Mouse (Mus musculus): Measurements from ENCODE around the gene Rexo1. TPM values are rescaled to one million over a fixed set of nuclear protein-coding genes. Genes with fewer than 3 reads are reported as not detected.

Rexo1 gene
- polyA plus RNA-seq, 1 experiment from 2014 or later: 21.5 TPM

DNA sequence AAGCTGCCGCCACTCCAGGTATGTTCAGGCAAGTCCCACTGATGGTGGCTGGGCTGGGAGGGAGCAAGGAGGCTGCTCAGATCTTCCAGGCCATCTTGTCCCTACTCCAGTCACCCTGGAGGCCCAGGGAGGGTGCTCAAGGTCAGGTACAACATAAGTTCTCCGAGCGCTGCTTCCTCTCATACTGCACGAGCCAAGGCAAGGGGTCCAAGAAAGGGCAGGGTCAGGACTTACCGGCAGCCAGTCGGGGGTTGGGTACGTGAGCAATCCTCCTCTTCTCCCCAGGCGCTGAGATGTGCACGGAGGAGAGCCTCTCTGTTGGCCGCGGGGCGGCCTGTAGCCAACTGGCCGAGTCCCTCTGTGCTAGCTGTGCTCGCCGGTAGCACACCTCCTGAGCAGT, 13.8 kb downstream of the Rexo1 start:
- Histone ChIP-seq H3K36me3 (ENCODE audit: control insufficient read depth, insufficient read depth, low read length) (peaks cover 31% of the 10 kb centered on the region; the same call in 1 of the 2 replicates), H3K9ac (ENCODE audit: low read depth, low read length) (no peak overlapping the region; the same call in 1 of the 2 replicates), H3K4me3 (ENCODE audit: low read length) (no peak overlapping the region), H3K4me1 (ENCODE audit: control insufficient read depth, insufficient read depth, low read length) (no peaks in the 10 kb centered on the region), H3K27me3 (replicated peaks; ENCODE audit: control insufficient read depth, insufficient read depth, low read length) (no peaks in the 10 kb centered on the region), H3K27ac (ENCODE audit: low read length) (no peak overlapping the region), H3K4me2 (ENCODE audit: low read depth, low read length) (no peak overlapping the region), H3K9me3 (ENCODE audit: control insufficient read depth, low read length) (no peaks in the 10 kb centered on the region)
- no peak for ATAC-seq
- WGBS: 90% methylated on average over 15 of the region's 15 CpGs

DNA sequence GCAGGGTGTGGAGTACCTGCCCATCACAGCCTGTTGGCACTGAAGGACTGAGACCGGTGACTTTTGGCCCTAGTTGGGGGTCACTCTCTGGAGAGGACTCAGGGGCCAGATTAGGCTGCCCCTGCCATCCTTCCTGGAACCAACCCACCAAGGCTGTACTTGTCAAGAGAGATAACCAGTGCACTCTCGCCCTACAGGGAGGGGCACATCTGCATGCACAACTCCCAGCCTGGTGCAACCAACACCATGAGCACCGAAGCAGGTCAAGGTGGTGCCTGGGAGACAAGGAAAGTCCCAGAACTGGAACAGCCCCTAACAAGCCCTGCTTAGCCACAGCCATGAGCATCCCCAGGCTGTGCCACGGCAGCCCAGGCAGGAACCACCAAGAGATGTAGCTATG, 14.4 kb downstream of the Rexo1 start:
- no peak overlapping the region for H3K4me2 ChIP-seq (ENCODE audit: low read depth, low read length)
- H3K9ac ChIP-seq (ENCODE audit: low read depth, low read length): no peak overlapping the region
- no peak for ATAC-seq
- H3K4me3 ChIP-seq (ENCODE audit: low read length): no peak overlapping the region
- H3K36me3 ChIP-seq (ENCODE audit: control insufficient read depth, insufficient read depth, low read length): peaks cover 35% of the 10 kb centered on the region; the same call in 1 of the 2 replicates
- H3K27ac ChIP-seq (ENCODE audit: low read length): no peak overlapping the region
- H3K9me3 ChIP-seq (ENCODE audit: control insufficient read depth, low read length): no peaks in the 10 kb centered on the region
- 97% methylated on average over 4 of the region's 4 CpGs for WGBS
- H3K27me3 ChIP-seq (replicated peaks; ENCODE audit: control insufficient read depth, insufficient read depth, low read length): no peaks in the 10 kb centered on the region
- no peaks in the 10 kb centered on the region for H3K4me1 ChIP-seq (ENCODE audit: control insufficient read depth, insufficient read depth, low read length)

DNA sequence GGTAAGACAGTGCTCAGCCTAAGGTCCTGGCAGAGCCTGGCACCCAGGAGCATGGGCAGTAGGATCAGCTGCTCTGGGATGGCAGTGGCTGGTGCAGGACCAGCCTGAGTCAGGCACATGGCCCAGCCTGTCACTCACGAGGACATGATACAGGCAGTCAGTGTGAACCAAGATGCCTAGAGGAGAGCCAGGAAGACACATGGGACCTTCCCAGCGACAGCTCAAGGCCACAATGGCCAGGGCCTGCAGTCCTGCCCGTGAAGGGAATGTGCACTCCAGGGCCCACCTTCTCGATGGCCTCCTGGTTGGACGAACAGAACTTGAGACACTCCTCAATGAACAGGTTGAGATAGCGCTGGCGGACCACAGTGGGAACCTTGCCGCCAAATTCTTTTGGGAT, 15.8 kb downstream of the Rexo1 start:
- no peak for ATAC-seq
- Histone ChIP-seq H3K4me1 (ENCODE audit: control insufficient read depth, insufficient read depth, low read length) (no peaks in the 10 kb centered on the region), H3K4me2 (ENCODE audit: low read depth, low read length) (no peak overlapping the region), H3K27ac (ENCODE audit: low read length) (no peak overlapping the region), H3K9ac (ENCODE audit: low read depth, low read length) (no peak overlapping the region), H3K36me3 (ENCODE audit: control insufficient read depth, insufficient read depth, low read length) (peaks cover 36% of the 10 kb centered on the region; the same call in 1 of the 2 replicates), H3K27me3 (replicated peaks; ENCODE audit: control insufficient read depth, insufficient read depth, low read length) (no peaks in the 10 kb centered on the region), H3K9me3 (ENCODE audit: control insufficient read depth, low read length) (no peaks in the 10 kb centered on the region), H3K4me3 (ENCODE audit: low read length) (no peak overlapping the region)
- WGBS: 88% methylated on average over 8 of the region's 8 CpGs

DNA sequence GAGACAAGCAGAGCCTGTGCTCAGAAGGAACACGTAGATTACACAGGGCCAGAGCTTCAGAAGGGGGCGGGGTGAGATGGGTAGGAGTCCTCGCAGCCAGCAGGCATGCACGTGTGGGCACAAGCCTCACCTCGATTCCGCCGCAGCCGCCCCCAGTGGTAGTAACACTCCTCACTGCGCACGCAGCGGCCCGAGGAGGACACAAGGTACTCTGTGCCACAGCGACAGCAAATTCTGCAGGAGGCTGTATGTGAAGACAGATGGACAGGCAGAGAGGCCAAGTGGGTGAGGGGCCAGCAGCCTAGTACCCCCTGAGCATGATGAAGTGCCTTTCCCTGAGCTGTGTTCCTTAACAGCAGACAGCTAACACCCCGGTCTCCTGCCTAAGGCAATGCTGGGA, 17.5 kb downstream of the Rexo1 start:
- H3K27me3 ChIP-seq (replicated peaks; ENCODE audit: control insufficient read depth, insufficient read depth, low read length): no peaks in the 10 kb centered on the region
- WGBS: 94% methylated on average over 14 of the region's 14 CpGs
- H3K9me3 ChIP-seq (ENCODE audit: control insufficient read depth, low read length): no peaks in the 10 kb centered on the region
- peaks cover 2% of the 10 kb centered on the region; the same call in 1 of the 2 replicates for H3K4me1 ChIP-seq (ENCODE audit: control insufficient read depth, insufficient read depth, low read length)
- H3K27ac ChIP-seq (ENCODE audit: low read length): no peak overlapping the region
- no peak overlapping the region for H3K9ac ChIP-seq (ENCODE audit: low read depth, low read length)
- peaks cover 30% of the 10 kb centered on the region; the same call in 1 of the 2 replicates for H3K36me3 ChIP-seq (ENCODE audit: control insufficient read depth, insufficient read depth, low read length)
- no peak overlapping the region for H3K4me3 ChIP-seq (ENCODE audit: low read length)
- no peak overlapping the region for H3K4me2 ChIP-seq (ENCODE audit: low read depth, low read length)
- no peak for ATAC-seq

DNA sequence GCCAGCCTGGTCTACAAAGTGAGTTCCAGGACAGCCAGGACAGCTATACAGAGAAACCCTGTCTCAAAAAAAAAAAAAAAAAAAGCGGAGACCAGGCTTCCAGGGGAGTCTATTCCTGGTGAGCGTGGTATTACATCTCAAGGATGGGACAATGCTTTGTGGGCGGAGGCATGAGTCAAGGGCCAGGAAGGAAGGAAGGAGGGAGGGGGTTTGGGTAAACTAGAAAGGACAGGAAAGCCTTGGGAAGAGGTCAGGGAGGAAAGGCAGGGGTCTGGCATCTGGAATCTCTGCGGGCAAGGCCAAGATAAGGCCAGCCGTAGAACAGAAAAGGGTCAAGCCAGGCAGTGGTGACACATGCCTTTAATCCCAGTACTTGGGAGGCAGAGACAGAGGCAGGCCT, 21.9 kb downstream of the Rexo1 start:
- H3K9ac ChIP-seq (ENCODE audit: low read depth, low read length): no peak overlapping the region
- peak; percentile 3; the same call in 1 of the 2 replicates for ATAC-seq
- no peaks in the 10 kb centered on the region for H3K9me3 ChIP-seq (ENCODE audit: control insufficient read depth, low read length)
- H3K36me3 ChIP-seq (ENCODE audit: control insufficient read depth, insufficient read depth, low read length): peaks cover 14% of the 10 kb centered on the region; the same call in 1 of the 2 replicates
- no peak overlapping the region for H3K4me3 ChIP-seq (ENCODE audit: low read length)
- peaks cover 18% of the 10 kb centered on the region for H3K27me3 ChIP-seq (replicated peaks; ENCODE audit: control insufficient read depth, insufficient read depth, low read length)
- H3K4me1 ChIP-seq (ENCODE audit: control insufficient read depth, insufficient read depth, low read length): peaks cover 14% of the 10 kb centered on the region
- WGBS: 43% methylated on average over 5 of the region's 5 CpGs
- H3K27ac ChIP-seq (ENCODE audit: low read length): no peak overlapping the region
- H3K4me2 ChIP-seq (ENCODE audit: low read depth, low read length): 0 out of 2 replicates have a peak overlapping the region, but pooled peaks have one; percentile 49

DNA sequence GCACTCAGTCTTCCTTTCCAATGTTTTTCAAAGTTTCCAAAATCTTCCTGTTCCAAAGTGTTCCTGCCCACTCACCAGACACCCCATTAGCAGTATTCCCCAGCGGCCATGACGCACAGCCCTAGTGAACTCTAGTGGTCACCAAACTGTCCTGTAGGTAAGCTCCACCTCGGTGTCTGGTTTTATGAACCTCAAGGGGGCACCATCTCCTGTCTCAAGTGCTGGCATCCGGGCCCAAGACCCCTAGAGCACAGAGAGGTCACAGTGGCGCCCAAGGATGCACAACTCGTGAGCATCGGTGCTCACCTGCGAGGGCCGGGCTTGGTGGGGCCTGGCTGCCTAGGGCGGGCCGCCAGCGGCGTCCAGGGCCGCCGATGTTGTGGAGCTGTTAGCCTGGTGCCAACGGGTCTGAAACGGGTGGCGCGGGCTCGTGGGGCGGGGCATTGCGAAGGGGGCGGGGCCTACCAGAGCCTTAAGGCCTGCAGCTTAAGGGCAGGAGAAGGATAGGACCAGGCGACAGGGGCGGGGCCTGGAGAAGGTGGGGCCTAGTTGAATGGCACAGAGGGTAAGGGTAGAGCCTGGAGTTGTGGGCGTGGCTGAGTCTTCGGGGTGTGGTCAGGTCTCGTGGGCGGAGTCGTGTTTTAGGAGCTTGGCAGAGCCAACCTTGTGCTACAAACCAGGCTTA, 22.5 kb downstream of the Rexo1 start, which contains the start of gene Atp8b3:
Gene Atp8b3 (minus strand): TSS at position 415 of the 685 bp plus-strand sequence.
- H3K27me3 ChIP-seq (replicated peaks; ENCODE audit: control insufficient read depth, insufficient read depth, low read length): peaks cover 18% of the 10 kb centered on the region
- no peak within 1 kb of the TSS; the same call in 1 of the 2 replicates for H3K9ac ChIP-seq (ENCODE audit: low read depth, low read length)
- peak within 1 kb of the TSS; percentile 49 for H3K4me2 ChIP-seq (ENCODE audit: low read depth, low read length)
- peak; percentile 91 for ATAC-seq
- no peaks in the 10 kb centered on the region for H3K9me3 ChIP-seq (ENCODE audit: control insufficient read depth, low read length)
- WGBS: 4% methylated on average over 30 of the region's 30 CpGs
- H3K4me3 ChIP-seq (ENCODE audit: low read length): peak within 1 kb of the TSS; percentile 29
- peaks cover 13% of the 10 kb centered on the region; the same call in 1 of the 2 replicates for H3K36me3 ChIP-seq (ENCODE audit: control insufficient read depth, insufficient read depth, low read length)
- H3K27ac ChIP-seq (ENCODE audit: low read length): no peak within 1 kb of the TSS
- peaks cover 14% of the 10 kb centered on the region for H3K4me1 ChIP-seq (ENCODE audit: control insufficient read depth, insufficient read depth, low read length)

DNA sequence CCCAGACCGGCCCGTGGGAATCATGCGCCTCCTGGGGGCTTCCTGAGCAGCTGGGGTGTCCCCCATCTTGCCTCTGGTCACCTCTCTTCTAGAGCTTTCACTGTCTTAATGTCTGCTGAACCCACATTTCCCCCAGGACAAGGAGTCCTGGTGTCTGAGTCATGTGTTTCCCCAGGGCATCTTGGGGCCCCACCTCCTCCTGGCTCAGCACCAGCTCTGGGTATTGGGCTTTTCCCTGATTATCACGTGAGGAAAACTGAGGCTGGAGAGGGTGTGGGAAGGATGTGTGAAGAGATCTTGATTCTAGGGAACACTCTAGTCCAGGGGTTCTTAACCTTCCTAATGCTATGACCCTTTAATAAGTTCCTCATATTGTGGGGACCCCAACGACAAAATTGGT, 23.2 kb downstream of the Rexo1 start:
- Histone ChIP-seq H3K36me3 (ENCODE audit: control insufficient read depth, insufficient read depth, low read length) (peaks cover 8% of the 10 kb centered on the region; the same call in 1 of the 2 replicates), H3K27me3 (replicated peaks; ENCODE audit: control insufficient read depth, insufficient read depth, low read length) (peaks cover 18% of the 10 kb centered on the region), H3K4me2 (ENCODE audit: low read depth, low read length) (no peak overlapping the region), H3K4me1 (ENCODE audit: control insufficient read depth, insufficient read depth, low read length) (peaks cover 14% of the 10 kb centered on the region), H3K9me3 (ENCODE audit: control insufficient read depth, low read length) (no peaks in the 10 kb centered on the region), H3K4me3 (ENCODE audit: low read length) (no peak overlapping the region), H3K27ac (ENCODE audit: low read length) (no peak overlapping the region), H3K9ac (ENCODE audit: low read depth, low read length) (no peak overlapping the region)
- 57% methylated on average over 5 of the region's 5 CpGs for WGBS
- no peak for ATAC-seq

DNA sequence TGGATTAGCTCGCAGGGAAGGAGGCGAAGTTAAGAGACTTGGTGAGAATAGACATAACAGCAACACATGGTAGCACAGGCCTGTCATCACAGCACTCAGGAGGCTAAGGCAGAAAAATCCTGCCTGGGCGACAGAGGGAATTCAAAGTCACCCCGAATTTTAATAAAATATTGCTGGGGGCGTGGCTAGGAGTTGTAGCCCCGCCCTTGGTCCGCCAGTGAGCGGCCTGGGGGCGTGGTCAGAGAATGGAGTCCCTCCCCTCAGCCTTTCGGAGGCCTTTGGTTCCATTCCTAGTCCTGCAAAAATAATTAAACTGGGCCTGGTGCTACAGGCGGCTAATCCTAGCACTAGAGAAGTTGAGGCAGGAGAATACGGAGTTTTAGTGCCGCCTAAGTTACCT, 25.6 kb downstream of the Rexo1 start:
- ATAC-seq: no peak
- 0 out of 2 replicates have a peak overlapping the region, but pooled peaks have one; percentile 37 for H3K9ac ChIP-seq (ENCODE audit: low read depth, low read length)
- H3K4me2 ChIP-seq (ENCODE audit: low read depth, low read length): peak overlapping the region; percentile 37; the same call in 1 of the 2 replicates

DNA sequence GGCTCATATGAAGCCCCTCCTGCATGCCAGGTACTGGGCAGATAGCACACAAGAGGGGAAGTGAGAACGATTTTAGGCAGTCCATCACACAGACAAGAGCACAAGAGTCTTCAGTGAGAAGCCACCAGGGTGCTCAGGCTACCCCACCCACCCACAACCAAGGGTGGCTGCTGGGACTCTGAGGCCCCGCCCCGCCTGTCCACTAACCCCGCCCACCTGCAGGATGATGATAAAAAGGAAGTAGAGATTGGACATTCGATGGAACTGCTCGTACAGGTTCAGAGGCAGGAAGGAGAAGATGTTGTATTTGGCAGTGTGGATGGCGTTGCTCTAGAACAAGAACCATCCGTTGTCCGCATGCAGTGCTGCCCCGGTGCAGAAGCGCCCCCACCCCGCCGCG, 26.3 kb downstream of the Rexo1 start:
- Histone ChIP-seq H3K27ac (ENCODE audit: low read length) (no peak overlapping the region), H3K36me3 (ENCODE audit: control insufficient read depth, insufficient read depth, low read length) (no peaks in the 10 kb centered on the region), H3K27me3 (replicated peaks; ENCODE audit: control insufficient read depth, insufficient read depth, low read length) (peaks cover 18% of the 10 kb centered on the region), H3K4me3 (ENCODE audit: low read length) (peak overlapping the region; percentile 21; the same call in 1 of the 2 replicates), H3K4me2 (ENCODE audit: low read depth, low read length) (peak overlapping the region; percentile 37; the same call in 1 of the 2 replicates), H3K9me3 (ENCODE audit: control insufficient read depth, low read length) (no peaks in the 10 kb centered on the region), H3K9ac (ENCODE audit: low read depth, low read length) (no peak overlapping the region; the same call in 1 of the 2 replicates), H3K4me1 (ENCODE audit: control insufficient read depth, insufficient read depth, low read length) (peaks cover 14% of the 10 kb centered on the region)
- WGBS: 7% methylated on average over 14 of the region's 14 CpGs
- ATAC-seq: no peak

More for the DNA sequence above, 25.6 kb downstream of the Rexo1 start:
- H3K27ac ChIP-seq (ENCODE audit: low read length): no peak overlapping the region
- no peaks in the 10 kb centered on the region for H3K9me3 ChIP-seq (ENCODE audit: control insufficient read depth, low read length)
- H3K4me3 ChIP-seq (ENCODE audit: low read length): no peak overlapping the region; the same call in 1 of the 2 replicates
- peaks cover 18% of the 10 kb centered on the region for H3K27me3 ChIP-seq (replicated peaks; ENCODE audit: control insufficient read depth, insufficient read depth, low read length)
- H3K36me3 ChIP-seq (ENCODE audit: control insufficient read depth, insufficient read depth, low read length): no peaks in the 10 kb centered on the region
- 12% methylated on average over 13 of the region's 13 CpGs for WGBS
- H3K4me1 ChIP-seq (ENCODE audit: control insufficient read depth, insufficient read depth, low read length): peaks cover 14% of the 10 kb centered on the region

All from intestine, embryonic 16.5 days (tissue).